Mouse (Mus musculus): ENCODE results near the gene Ogdh. TPM values are rescaled to one million over a fixed set of nuclear protein-coding genes. Genes with fewer than 3 reads are reported as not detected.

The Ogdh gene
- polyA plus RNA-seq, 1 experiment = 123 TPM

DNA sequence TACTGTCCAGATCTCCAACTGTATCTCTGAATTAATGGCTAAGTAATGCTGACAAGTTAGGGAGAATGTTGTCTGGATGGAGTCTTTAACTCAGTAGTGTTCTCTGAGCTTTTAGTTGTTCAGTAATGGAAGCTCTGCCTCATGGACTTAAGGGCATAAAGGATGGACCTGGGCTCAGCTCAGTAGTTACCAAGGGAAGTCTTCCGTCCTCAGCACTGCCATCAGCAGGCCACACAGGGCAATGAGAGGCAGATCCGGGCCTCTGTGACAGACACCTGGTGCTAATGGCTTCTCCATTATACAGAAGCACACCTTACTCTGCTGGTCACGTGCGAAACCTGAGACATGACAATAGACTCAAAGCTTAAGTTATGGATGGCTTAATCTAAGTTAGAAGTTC is 45.3 kb downstream of the Ogdh start:
- H3K27ac ChIP-seq (ENCODE audit: insufficient read depth, low read depth, low read length) = no peak overlapping the region
- WGBS = 82% methylated on average over 4 of the region's 4 CpGs
- H3K4me3 ChIP-seq (ENCODE audit: insufficient read depth, low read depth, low read length) = no peak overlapping the region
- TF ChIP-seq POLR2A (IDR thresholded peaks at IDR 0.05; ENCODE audit: insufficient read depth, low read depth, low read length) (no peak), CTCF (IDR thresholded peaks at IDR 0.05; ENCODE audit: insufficient read depth, low read depth, low read length) (no peak)
- H3K4me1 ChIP-seq (ENCODE audit: control insufficient read depth, insufficient read depth, low read length) = no peaks in the 10 kb centered on the region

DNA sequence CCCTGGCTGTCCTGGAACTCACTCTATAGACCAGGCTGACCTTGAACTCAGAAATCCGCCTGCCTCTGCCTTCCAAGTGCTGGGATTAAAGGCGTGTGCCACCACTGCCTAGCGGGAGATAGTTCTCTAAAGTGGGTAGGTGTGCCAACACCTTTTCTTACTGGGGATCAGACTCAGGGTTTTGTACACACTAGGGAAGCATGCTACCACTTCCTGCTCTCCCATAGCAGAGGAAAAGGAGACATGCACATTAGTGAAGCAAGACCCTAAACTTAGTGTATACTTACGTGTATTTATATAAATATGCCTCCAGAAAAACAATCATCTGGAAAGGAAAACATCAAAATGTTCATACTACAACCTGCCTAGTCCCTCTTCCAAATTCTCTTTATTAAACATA is 54.5 kb downstream of the Ogdh start:
- no peak for TF ChIP-seq POLR2A (IDR thresholded peaks at IDR 0.05; ENCODE audit: insufficient read depth, low read depth, low read length)
- no peak for TF ChIP-seq CTCF (IDR thresholded peaks at IDR 0.05; ENCODE audit: insufficient read depth, low read depth, low read length)
- WGBS = 97% methylated on average over 4 of the region's 4 CpGs

DNA sequence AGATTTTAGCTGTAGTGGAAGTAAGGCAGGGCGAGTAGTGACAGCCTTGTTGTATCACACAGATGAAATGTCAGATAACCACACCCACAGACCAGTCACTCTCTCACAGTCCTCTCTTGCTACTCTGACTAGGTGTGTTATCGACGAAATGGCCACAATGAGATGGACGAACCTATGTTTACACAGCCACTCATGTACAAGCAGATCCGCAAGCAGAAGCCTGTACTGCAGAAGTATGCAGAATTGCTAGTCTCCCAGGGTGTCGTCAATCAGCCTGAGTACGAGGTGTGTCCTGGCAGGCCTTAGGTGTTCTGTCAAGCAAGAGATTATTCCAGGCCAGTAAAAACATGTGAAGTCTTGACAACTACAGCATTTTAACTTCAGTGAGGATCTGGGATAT is 55.5 kb downstream of the Ogdh start:
- Histone ChIP-seq H3K4me3 (ENCODE audit: insufficient read depth, low read depth, low read length) (no peak overlapping the region), H3K4me1 (ENCODE audit: control insufficient read depth, insufficient read depth, low read length) (no peaks in the 10 kb centered on the region), H3K27ac (ENCODE audit: insufficient read depth, low read depth, low read length) (no peak overlapping the region)
- 93% methylated on average over 7 of the region's 7 CpGs for WGBS
- TF ChIP-seq POLR2A (IDR thresholded peaks at IDR 0.05; ENCODE audit: insufficient read depth, low read depth, low read length) = no peak
- no peak for TF ChIP-seq CTCF (IDR thresholded peaks at IDR 0.05; ENCODE audit: insufficient read depth, low read depth, low read length)

More for the DNA sequence above, 54.5 kb downstream of the Ogdh start:
- Histone ChIP-seq H3K4me1 (ENCODE audit: control insufficient read depth, insufficient read depth, low read length) (no peaks in the 10 kb centered on the region), H3K4me3 (ENCODE audit: insufficient read depth, low read depth, low read length) (no peak overlapping the region), H3K27ac (ENCODE audit: insufficient read depth, low read depth, low read length) (no peak overlapping the region)

DNA sequence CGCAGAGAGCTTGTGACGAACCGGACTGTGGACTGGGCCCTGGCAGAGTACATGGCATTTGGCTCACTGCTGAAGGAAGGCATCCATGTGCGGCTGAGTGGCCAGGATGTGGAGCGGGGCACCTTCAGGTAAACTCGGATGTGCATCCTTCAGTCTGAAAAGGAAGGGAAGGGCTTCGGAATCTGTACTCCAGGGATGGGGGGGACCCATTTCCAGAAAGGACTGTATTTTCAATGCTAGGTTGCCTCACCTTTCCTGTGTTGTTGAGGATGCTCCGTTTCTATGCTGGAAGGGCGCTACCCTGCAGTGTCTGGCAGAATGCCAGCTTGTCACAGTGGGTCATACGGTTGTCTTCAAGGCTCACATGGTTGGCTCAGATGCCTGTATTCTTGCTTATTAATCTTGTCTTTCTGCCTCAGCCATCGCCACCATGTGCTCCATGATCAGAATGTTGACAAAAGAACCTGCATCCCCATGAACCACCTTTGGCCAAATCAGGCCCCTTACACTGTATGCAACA is 57.3 kb downstream of the Ogdh start:
- no peak overlapping the region for H3K27ac ChIP-seq (ENCODE audit: insufficient read depth, low read depth, low read length)
- no peak overlapping the region for H3K4me3 ChIP-seq (ENCODE audit: insufficient read depth, low read depth, low read length)
- no peaks in the 10 kb centered on the region for H3K4me1 ChIP-seq (ENCODE audit: control insufficient read depth, insufficient read depth, low read length)
- WGBS = 79% methylated on average over 11 of the region's 11 CpGs
- no peak for TF ChIP-seq CTCF (IDR thresholded peaks at IDR 0.05; ENCODE audit: insufficient read depth, low read depth, low read length)
- no peak for TF ChIP-seq POLR2A (IDR thresholded peaks at IDR 0.05; ENCODE audit: insufficient read depth, low read depth, low read length)

DNA sequence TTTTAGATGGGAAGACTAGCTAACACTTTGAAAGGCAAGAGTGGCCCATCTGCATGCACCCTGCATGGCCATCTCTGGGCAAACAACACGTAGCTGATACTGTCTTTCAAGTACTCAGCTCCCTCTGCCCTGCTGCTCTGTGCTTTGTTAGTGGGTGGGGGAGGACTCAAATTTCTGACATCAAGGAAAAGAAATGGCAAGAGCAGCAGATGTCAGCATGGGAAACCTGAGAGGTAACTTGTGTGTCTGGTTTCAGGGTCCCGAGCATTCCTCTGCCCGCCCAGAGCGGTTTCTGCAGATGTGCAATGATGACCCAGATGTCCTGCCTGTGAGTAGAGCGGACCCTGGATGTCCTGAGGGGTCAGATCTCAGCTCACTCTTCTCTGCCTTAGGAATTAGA is 58.2 kb downstream of the Ogdh start:
- H3K27ac ChIP-seq (ENCODE audit: insufficient read depth, low read depth, low read length) = no peak overlapping the region
- no peaks in the 10 kb centered on the region for H3K4me1 ChIP-seq (ENCODE audit: control insufficient read depth, insufficient read depth, low read length)
- H3K4me3 ChIP-seq (ENCODE audit: insufficient read depth, low read depth, low read length) = no peak overlapping the region
- WGBS = 92% methylated on average over 5 of the region's 5 CpGs
- no peak for TF ChIP-seq POLR2A (IDR thresholded peaks at IDR 0.05; ENCODE audit: insufficient read depth, low read depth, low read length)

DNA sequence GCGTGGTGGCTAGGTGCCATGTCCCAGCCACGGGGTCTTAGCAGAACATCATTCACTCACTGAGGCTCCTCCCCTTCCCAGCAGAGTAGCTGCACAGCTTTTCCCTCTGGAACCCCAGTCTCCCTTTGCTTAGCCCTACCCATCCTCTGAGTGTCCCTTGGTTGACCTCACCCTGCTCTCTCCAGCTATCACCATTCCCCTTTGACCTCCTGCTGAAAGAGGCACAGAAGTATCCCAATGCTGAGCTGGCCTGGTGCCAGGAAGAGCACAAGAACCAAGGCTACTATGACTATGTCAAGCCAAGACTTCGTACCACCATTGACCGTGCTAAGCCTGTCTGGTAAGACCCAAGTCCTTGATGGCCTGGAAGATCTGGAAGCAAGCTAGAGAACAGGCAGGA is 63.7 kb downstream of the Ogdh start:
- no peaks in the 10 kb centered on the region for H3K4me1 ChIP-seq (ENCODE audit: control insufficient read depth, insufficient read depth, low read length)
- H3K4me3 ChIP-seq (ENCODE audit: insufficient read depth, low read depth, low read length) = no peak overlapping the region
- TF ChIP-seq CTCF (IDR thresholded peaks at IDR 0.05; ENCODE audit: insufficient read depth, low read depth, low read length) = no peak
- TF ChIP-seq POLR2A (IDR thresholded peaks at IDR 0.05; ENCODE audit: insufficient read depth, low read depth, low read length) = no peak
- H3K27ac ChIP-seq (ENCODE audit: insufficient read depth, low read depth, low read length) = no peak overlapping the region
- 84% methylated on average over 4 of the region's 4 CpGs for WGBS

DNA sequence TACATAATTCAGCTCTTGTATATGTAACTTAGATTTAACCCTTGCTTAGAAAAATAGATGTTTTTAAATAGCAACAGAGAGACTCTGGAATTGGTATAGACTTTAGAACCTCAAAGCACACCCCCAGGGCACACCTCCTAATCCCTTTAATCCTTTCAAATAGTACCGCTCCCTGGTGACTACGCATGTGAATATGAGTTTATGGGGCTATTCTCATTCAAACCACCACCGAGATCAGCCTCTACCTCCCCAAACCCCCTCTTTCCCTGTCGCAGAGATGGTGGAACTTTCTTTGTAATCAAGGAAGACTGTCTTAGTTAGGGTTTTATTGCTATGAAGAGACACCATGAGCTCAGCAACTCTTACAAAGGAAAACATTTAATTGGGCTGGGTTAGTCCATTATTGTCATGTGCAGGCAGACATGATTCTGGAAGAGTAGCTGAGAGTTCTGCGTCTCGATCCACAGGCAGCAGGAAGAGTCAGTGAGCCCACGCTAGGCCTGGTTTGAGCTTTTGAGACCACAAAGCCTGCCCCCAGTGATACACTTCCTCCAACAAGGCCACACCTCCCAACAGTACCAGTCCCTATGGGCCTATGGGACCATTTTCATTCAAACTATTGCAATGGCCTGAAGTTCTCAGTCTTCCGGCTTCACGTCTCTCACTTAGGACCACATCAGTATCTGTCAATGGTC is 73.3 kb downstream of the Ogdh start:
- WGBS = 86% methylated on average over 9 of the region's 9 CpGs
- Histone ChIP-seq H3K4me3 (ENCODE audit: insufficient read depth, low read depth, low read length) (no peak overlapping the region), H3K27ac (ENCODE audit: insufficient read depth, low read depth, low read length) (no peak overlapping the region), H3K4me1 (ENCODE audit: control insufficient read depth, insufficient read depth, low read length) (0 out of 2 replicates have a peak, but pooled peaks cover 2% of the 10 kb centered on the region)
- TF ChIP-seq POLR2A (IDR thresholded peaks at IDR 0.05; ENCODE audit: insufficient read depth, low read depth, low read length) = no peak

DNA sequence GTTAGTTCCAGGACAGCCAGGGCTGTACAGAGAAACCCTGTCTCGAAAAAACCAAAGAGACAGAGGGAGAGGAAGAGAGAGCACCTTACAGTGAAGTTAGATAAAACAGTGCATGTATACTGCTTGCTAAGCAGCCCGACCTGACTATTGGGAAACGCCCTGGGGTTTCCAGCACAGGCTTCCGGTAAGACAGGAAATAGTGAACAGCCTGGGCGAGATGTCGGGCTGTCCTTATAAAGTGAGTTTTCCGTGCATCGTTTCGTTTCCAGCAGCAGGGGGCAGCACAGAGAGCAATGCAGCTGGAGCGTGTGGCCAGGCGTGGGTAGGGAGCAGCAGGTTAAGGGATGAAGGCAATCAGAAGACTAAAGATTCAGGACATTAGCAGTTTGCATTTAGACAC is 74.5 kb downstream of the Ogdh start:
- TF ChIP-seq POLR2A (IDR thresholded peaks at IDR 0.05; ENCODE audit: insufficient read depth, low read depth, low read length) (no peak), CTCF (IDR thresholded peaks at IDR 0.05; ENCODE audit: insufficient read depth, low read depth, low read length) (peak; percentile 86)
- Histone ChIP-seq H3K4me1 (ENCODE audit: control insufficient read depth, insufficient read depth, low read length) (0 out of 2 replicates have a peak, but pooled peaks cover 2% of the 10 kb centered on the region), H3K27ac (ENCODE audit: insufficient read depth, low read depth, low read length) (no peak overlapping the region), H3K4me3 (ENCODE audit: insufficient read depth, low read depth, low read length) (no peak overlapping the region)
- WGBS = 13% methylated on average over 11 of the region's 11 CpGs

DNA sequence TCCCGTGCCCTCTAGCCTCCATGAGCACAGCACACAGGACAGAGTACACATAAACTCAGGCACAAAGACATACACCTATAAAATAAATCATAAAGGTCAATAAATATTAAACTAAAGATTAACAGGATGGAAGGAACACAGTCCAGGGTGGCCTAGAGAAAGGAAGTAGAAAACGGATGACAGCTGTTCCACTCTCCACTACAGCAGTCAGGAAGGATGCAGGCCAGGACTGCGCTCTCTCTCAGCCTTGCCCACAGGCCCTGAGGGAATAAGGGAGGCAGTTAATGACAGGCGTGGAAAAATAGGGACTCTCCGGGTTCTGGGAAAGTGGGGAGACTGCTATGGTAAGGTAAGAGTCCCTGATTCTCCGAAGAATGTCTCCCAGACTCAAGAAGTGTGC is 75.0 kb downstream of the Ogdh start:
- Histone ChIP-seq H3K27ac (ENCODE audit: insufficient read depth, low read depth, low read length) (no peak overlapping the region), H3K4me1 (ENCODE audit: control insufficient read depth, insufficient read depth, low read length) (peaks cover 6% of the 10 kb centered on the region), H3K4me3 (ENCODE audit: insufficient read depth, low read depth, low read length) (no peak overlapping the region)
- TF ChIP-seq POLR2A (IDR thresholded peaks at IDR 0.05; ENCODE audit: insufficient read depth, low read depth, low read length) (no peak), CTCF (IDR thresholded peaks at IDR 0.05; ENCODE audit: insufficient read depth, low read depth, low read length) (no peak)
- WGBS = 88% methylated on average over 6 of the region's 6 CpGs
